Mouse (Mus musculus) CH12.LX (cell line): ENCODE measurements around the gene Ufsp1. TPM values are rescaled to one million over a fixed set of nuclear protein-coding genes. Genes with fewer than 3 reads are reported as not detected.

Experiments
- DNase-seq: peaks from one replicate; pipeline ENCODE4 v3.0.0-alpha.2; 2013; ENCODE audit errors: extremely low read depth
- H3K27ac ChIP-seq: 2 replicates; pipeline ENCODE4 v1.5.1; 2012; ENCODE audit warnings: low read depth, mild to moderate bottlenecking, control low read depth, moderate library complexity; ENCODE audit not compliant: insufficient read depth
- H3K27me3 ChIP-seq: replicated peaks from 2 replicates; pipeline ENCODE3; 2012; ENCODE audit warnings: inconsistent platforms
- H3K36me3 ChIP-seq, 2 experiments: replicated peaks in 1 of 2; 2 replicates each; pipeline versions ENCODE3 to v1.6.1; 2012; ENCODE audit warnings: inconsistent platforms in 1 of 2, low read length in 1 of 2, mild to moderate bottlenecking in 1 of 2, mixed read lengths in 1 of 2, moderate library complexity in 1 of 2; ENCODE audit not compliant: control insufficient read depth in 1 of 2, insufficient read depth in 1 of 2
- H3K4me1 ChIP-seq, 2 experiments: 2 replicates each; pipeline ENCODE4 v1.6.1; 2012; ENCODE audit warnings: inconsistent platforms in 1 of 2, moderate library complexity in 1 of 2; ENCODE audit not compliant: insufficient read depth in 2 of 2, control insufficient read depth in 1 of 2
- H3K4me2 ChIP-seq: 2 replicates; pipeline ENCODE4 v1.6.1; 2012; ENCODE audit warnings: low read depth, mild to moderate bottlenecking, control low read depth; ENCODE audit not compliant: poor library complexity, insufficient read depth, severe bottlenecking
- H3K4me3 ChIP-seq, 3 experiments: fragments of 150-350 bp in 1 of 3; sonication (generic) in 1 of 3; replicated peaks in 1 of 3; 2 replicates each; pipeline versions ENCODE3 to v1.5.1; 2011 to 2012; ENCODE audit warnings: low read depth in 2 of 3, low read length in 2 of 3, mild to moderate bottlenecking in 2 of 3, moderate library complexity in 2 of 3, control low read depth in 1 of 3, improper control_type of control experiment in 1 of 3, inconsistent platforms in 1 of 3, mixed read lengths in 1 of 3; ENCODE audit not compliant: poor library complexity in 1 of 3
- H3K79me2 ChIP-seq: replicated peaks from 2 replicates; pipeline ENCODE4 v1.6.1; 2012; ENCODE audit warnings: mild to moderate bottlenecking, moderate library complexity; ENCODE audit not compliant: control insufficient read depth, poor library complexity, insufficient read depth, severe bottlenecking; ENCODE audit errors: extremely low read depth
- H3K9ac ChIP-seq: 2 replicates; pipeline ENCODE4 v1.6.1; 2012; ENCODE audit warnings: low read depth, mild to moderate bottlenecking, control low read depth, moderate library complexity; ENCODE audit not compliant: insufficient read depth
- H3K9me3 ChIP-seq: replicated peaks from 2 replicates; pipeline ENCODE3; 2012; ENCODE audit warnings: low read length, inconsistent platforms, mixed read lengths
- BHLHE40 ChIP-seq: IDR thresholded peaks from 2 replicates; pipeline ENCODE4 v1.6.1; 2011; ENCODE audit warnings: mild to moderate bottlenecking, low read depth, low read length, improper control_type of control experiment
- CHD1 ChIP-seq: IDR thresholded peaks from 2 replicates; pipeline ENCODE4 v1.6.1; 2012; ENCODE audit warnings: low read depth, low read length, improper control_type of control experiment, inconsistent platforms
- CTCF ChIP-seq, 2 experiments: IDR thresholded peaks in 1 of 2; conservative IDR thresholded peaks in 1 of 2; 2 replicates each; pipeline ENCODE4 v1.5.1; 2011 to 2012; ENCODE audit warnings: low read depth in 2 of 2, low read length in 2 of 2, improper control_type of control experiment in 1 of 2, inconsistent platforms in 1 of 2, mild to moderate bottlenecking in 1 of 2, moderate library complexity in 1 of 2
- E2F4 ChIP-seq: IDR thresholded peaks from 2 replicates; pipeline ENCODE4 v1.6.1; 2011; ENCODE audit warnings: low read depth, low read length, improper control_type of control experiment; ENCODE audit not compliant: insufficient replicate concordance
- GABPA ChIP-seq: IDR thresholded peaks from 2 replicates; pipeline ENCODE4 v1.6.1; 2012; ENCODE audit warnings: low read depth, low read length, improper control_type of control experiment, inconsistent platforms; ENCODE audit not compliant: insufficient replicate concordance
- HCFC1 ChIP-seq: IDR thresholded peaks from 2 replicates; pipeline ENCODE4 v1.6.1; 2012; ENCODE audit warnings: low read depth, mild to moderate bottlenecking, inconsistent platforms, low read length, improper control_type of control experiment
- KAT2A ChIP-seq: IDR thresholded peaks from 2 replicates; pipeline ENCODE4 v1.6.1; 2012; ENCODE audit warnings: low read length, improper control_type of control experiment, inconsistent platforms; ENCODE audit not compliant: insufficient replicate concordance
- MAFK ChIP-seq: IDR thresholded peaks from 2 replicates; pipeline ENCODE4 v1.6.1; 2011; ENCODE audit warnings: low read length, improper control_type of control experiment; ENCODE audit not compliant: insufficient replicate concordance
- MAX ChIP-seq: IDR thresholded peaks from 2 replicates; pipeline ENCODE4 v1.6.1; 2011; ENCODE audit warnings: low read length, improper control_type of control experiment
- MYC ChIP-seq: IDR thresholded peaks from 2 replicates; pipeline ENCODE4 v1.6.1; 2011; ENCODE audit warnings: low read depth, mild to moderate bottlenecking, improper control_type of control experiment, low read length
- RAD21 ChIP-seq: IDR thresholded peaks from 2 replicates; pipeline ENCODE4 v1.6.1; 2011; ENCODE audit warnings: low read depth, mild to moderate bottlenecking, low read length, improper control_type of control experiment, moderate library complexity
- RCOR1 ChIP-seq: conservative IDR thresholded peaks from 2 replicates; pipeline ENCODE4 v1.6.1; 2012; ENCODE audit warnings: low read depth, mild to moderate bottlenecking, inconsistent platforms, low read length, improper control_type of control experiment
- TBP ChIP-seq: conservative IDR thresholded peaks from 2 replicates; pipeline ENCODE4 v1.6.1; 2011; ENCODE audit warnings: low read depth, low read length, improper control_type of control experiment
- TCF12 ChIP-seq: IDR thresholded peaks from 2 replicates; pipeline ENCODE4 v1.6.1; 2014; ENCODE audit warnings: low read depth, mild to moderate bottlenecking, inconsistent platforms, low read length, improper control_type of control experiment
- UBTF ChIP-seq: IDR thresholded peaks from 2 replicates; pipeline ENCODE4 v1.6.1; 2012; ENCODE audit warnings: low read depth, mild to moderate bottlenecking, inconsistent platforms, low read length, improper control_type of control experiment, moderate library complexity
- USF2 ChIP-seq: conservative IDR thresholded peaks from 2 replicates; pipeline ENCODE4 v1.6.1; 2011; ENCODE audit warnings: low read depth, low read length, improper control_type of control experiment
- dilution Hi-C: fragments of 300-500 bp; cut with MboI; formaldehyde crosslinking; loops from 2 replicates; pipeline ENCODE4 v1.14.3; 2020; ENCODE audit warnings: low sequenced_read_pairs; ENCODE audit not compliant: extremely low pct_unique_long_range_greater_than_20kb, extremely low pct_ligation_motif_present
- in situ Hi-C: fragments of 300-500 bp; cut with MboI; formaldehyde crosslinking; loops from 3 replicates; pipeline ENCODE4 v1.14.3; 2019; ENCODE audit warnings: low sequenced_read_pairs, low pct_ligation_motif_present, low pct_unique_long_range_greater_than_20kb, mixed read lengths
- polyA plus RNA-seq: library from polyadenylated mRNA; unstranded; fragments of >175 nt; gene quantifications from 2 replicates; pipeline ENCODE4 v1.2.1, GENCODE M21; 2012; ENCODE audit warnings: low read depth; ENCODE audit not compliant: insufficient read length
- total RNA-seq, 2 experiments: library from RNA; depleted of rRNA; stranded (reverse); fragments of 300-350 nt in 1 of 2; fragments of >200 nt in 1 of 2; gene quantifications; 2 replicates each; pipeline ENCODE4 v1.2.3; 2012 to 2014

Gene Ufsp1
- total and polyA plus RNA-seq, 3 experiments = 0.91 to 5.2 (median 2.9) TPM

GRCm38 (mm10) chr5:137301253-137301652, 6.8 kb downstream of the Ufsp1 start:
- H3K4me1 ChIP-seq = peaks cover 4 to 27% of the 10 kb centered on the region in 2 experiments; a peak in 2 of 4 replicates
- DNase-seq = no peak
- H3K27me3 ChIP-seq = no peaks in the 10 kb centered on the region
- no peak overlapping the region for H3K9ac ChIP-seq
- H3K4me3 ChIP-seq = no peak overlapping the region
- no peak overlapping the region for H3K4me2 ChIP-seq
- dilution Hi-C loops = no loop called here
- peaks cover 42% of the 10 kb centered on the region for H3K79me2 ChIP-seq
- H3K27ac ChIP-seq = no peak overlapping the region
- no peak for TF ChIP-seq KAT2A
- no peak for TF ChIP-seq USF2
- TF ChIP-seq BHLHE40 = no peak
- no peak for TF ChIP-seq RCOR1
- TF ChIP-seq TCF12 = no peak
- no peak for TF ChIP-seq GABPA
- TF ChIP-seq MYC = no peak
- TF ChIP-seq UBTF = no peak
- no peak for TF ChIP-seq RAD21
- in situ Hi-C loops = no loop called here
- no peaks in the 10 kb centered on the region for H3K9me3 ChIP-seq
- H3K36me3 ChIP-seq = peaks cover 76 to 91% of the 10 kb centered on the region in 2 experiments

- H3K9ac ChIP-seq = no peak overlapping the region
- dilution Hi-C loops = no loop called here
- peaks cover 4 to 30% of the 10 kb centered on the region in 2 experiments; a peak in 2 of 4 replicates for H3K4me1 ChIP-seq
- no peak for DNase-seq
- no peak for TF ChIP-seq HCFC1
- no peak for TF ChIP-seq RAD21
- no peak for TF ChIP-seq USF2
- TF ChIP-seq CTCF (conservative IDR thresholded peaks at IDR 0.05 in 1 of 2, IDR thresholded peaks at IDR 0.05 in 1 of 2; ENCODE audit: low read depth in 2 of 2, low read length in 2 of 2) = no peak
- no peak for TF ChIP-seq MAX
- no peak for TF ChIP-seq CHD1
- no peak for TF ChIP-seq E2F4
- no peak for TF ChIP-seq TCF12
- no peak for TF ChIP-seq RCOR1
- H3K27ac ChIP-seq = no peak overlapping the region
- in situ Hi-C loops = no loop called here
- no peak overlapping the region for H3K4me2 ChIP-seq
- H3K4me3 ChIP-seq = no peak overlapping the region
- no peaks in the 10 kb centered on the region for H3K27me3 ChIP-seq
- H3K79me2 ChIP-seq = peaks cover 57% of the 10 kb centered on the region
- H3K36me3 ChIP-seq = peaks cover 53 to 70% of the 10 kb centered on the region in 2 experiments
- H3K9me3 ChIP-seq = peaks cover 3% of the 10 kb centered on the region
Measured at GRCm38 (mm10) chr5:137303609-137304008, 9.2 kb downstream of the Ufsp1 start.

GRCm38 (mm10) chr5:137304165-137304564, 9.7 kb downstream of the Ufsp1 start:
- dilution Hi-C loops = no loop called here
- H3K4me1 ChIP-seq = peaks cover 4 to 35% of the 10 kb centered on the region in 2 experiments; a peak in 3 of 4 replicates
- in situ Hi-C loops = no loop called here
- H3K9ac ChIP-seq = no peak overlapping the region
- H3K36me3 ChIP-seq = peaks cover 47 to 70% of the 10 kb centered on the region in 2 experiments
- peak overlapping the region; percentile 93; the same call in 1 of the 2 replicates for H3K4me2 ChIP-seq
- peaks cover 6% of the 10 kb centered on the region for H3K9me3 ChIP-seq
- H3K79me2 ChIP-seq = peaks cover 57% of the 10 kb centered on the region
- no peak overlapping the region for H3K27ac ChIP-seq
- H3K4me3 ChIP-seq = no peak overlapping the region
- no peak for DNase-seq
- TF ChIP-seq TBP = no peak
- TF ChIP-seq MAX = no peak
- no peak for TF ChIP-seq MAFK
- TF ChIP-seq, all 38 proteins: peak for 0
- H3K27me3 ChIP-seq = no peaks in the 10 kb centered on the region
